Mouse (Mus musculus) small intestine, adult 2 months (tissue): ENCODE data around the gene Sipa1l3. TPM values are rescaled to one million over a fixed set of nuclear protein-coding genes. Genes with fewer than 3 reads are reported as not detected.

Experiments used
- H3K27ac ChIP-seq: fragments of 200-500 bp; 2 replicates; pipeline ENCODE4 v1.5.1; 2012; ENCODE audit warnings: low read depth, low read length, control low read depth, inconsistent platforms; ENCODE audit not compliant: insufficient read depth
- H3K27me3 ChIP-seq: fragments of 200-500 bp; 2 replicates; pipeline ENCODE4 v1.6.1; 2012; ENCODE audit warnings: mild to moderate bottlenecking, moderate library complexity, low read length, inconsistent platforms; ENCODE audit not compliant: control insufficient read depth, insufficient read depth
- H3K36me3 ChIP-seq: fragments of 200-500 bp; 2 replicates; pipeline ENCODE4 v1.6.1; 2012; ENCODE audit warnings: mild to moderate bottlenecking, low read length, control low read depth, inconsistent platforms; ENCODE audit not compliant: control insufficient read depth, insufficient read depth
- H3K4me1 ChIP-seq: fragments of 200-500 bp; 2 replicates; pipeline ENCODE4 v1.6.1; 2012; ENCODE audit warnings: low read length, inconsistent platforms, mixed read lengths; ENCODE audit not compliant: control insufficient read depth, insufficient read depth, insufficient read length
- H3K4me3 ChIP-seq: fragments of 200-500 bp; 2 replicates; pipeline ENCODE4 v1.5.1; 2012; ENCODE audit warnings: low read depth, mild to moderate bottlenecking, control low read depth, inconsistent platforms, low read length, moderate library complexity
- CTCF ChIP-seq: fragments of 200-500 bp; IDR thresholded peaks from 2 replicates; pipeline ENCODE4 v1.5.1; 2012; ENCODE audit warnings: low read depth, mild to moderate bottlenecking, control low read depth, inconsistent platforms, low read length, moderate library complexity, mixed read lengths; ENCODE audit not compliant: insufficient replicate concordance, insufficient read length; ENCODE audit errors: extremely low read depth
- POLR2A ChIP-seq: fragments of 200-500 bp; IDR thresholded peaks from 2 replicates; pipeline ENCODE4 v1.6.1; 2012; ENCODE audit warnings: low read depth, mild to moderate bottlenecking, control low read depth, inconsistent platforms, low read length, moderate library complexity
- WGBS: fragments of 180-500 bp; shearing (Covaris S2); methylation state at CpG from one replicate; pipeline ENCODE4 v1.1.7; 2018; 5-methylcytosine and 5-hydroxymethylcytosine counted together
- polyA plus RNA-seq: library from polyadenylated mRNA; depleted of rRNA; stranded (reverse); fragments of >200 nt; gene quantifications from 2 replicates; pipeline ENCODE4 v1.2.3, GENCODE M21; 2012

The Sipa1l3 gene
- polyA plus RNA-seq, 1 experiment, result 192 TPM

DNA sequence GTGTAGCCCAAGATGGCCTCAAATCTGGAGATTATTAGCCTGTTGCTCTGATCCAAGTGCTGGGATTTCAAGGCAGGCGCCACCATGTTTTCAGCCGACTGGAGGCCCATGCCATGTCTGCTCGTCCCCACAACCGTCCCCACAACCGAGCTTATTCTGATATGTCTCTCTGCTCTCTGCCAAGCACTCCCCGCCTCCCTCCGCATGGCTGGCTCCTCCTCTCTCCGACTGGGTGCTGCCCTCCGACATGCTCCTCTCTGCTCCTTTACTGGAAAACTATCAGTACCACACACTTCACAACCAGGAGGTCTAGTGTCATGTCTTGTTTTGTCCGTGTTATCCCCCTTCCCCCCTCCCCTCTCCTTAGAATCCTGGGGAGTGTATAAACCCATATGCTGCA, 51.9 kb downstream of the Sipa1l3 start:
- no peaks in the 10 kb centered on the region for H3K36me3 ChIP-seq
- H3K27ac ChIP-seq, result no peak overlapping the region
- TF ChIP-seq CTCF (no peak), POLR2A (no peak)
- no peak overlapping the region for H3K4me3 ChIP-seq
- WGBS, result 75% methylated on average over 10 of the region's 10 CpGs
- H3K27me3 ChIP-seq, result no peaks in the 10 kb centered on the region
- H3K4me1 ChIP-seq, result peaks cover 35% of the 10 kb centered on the region

DNA sequence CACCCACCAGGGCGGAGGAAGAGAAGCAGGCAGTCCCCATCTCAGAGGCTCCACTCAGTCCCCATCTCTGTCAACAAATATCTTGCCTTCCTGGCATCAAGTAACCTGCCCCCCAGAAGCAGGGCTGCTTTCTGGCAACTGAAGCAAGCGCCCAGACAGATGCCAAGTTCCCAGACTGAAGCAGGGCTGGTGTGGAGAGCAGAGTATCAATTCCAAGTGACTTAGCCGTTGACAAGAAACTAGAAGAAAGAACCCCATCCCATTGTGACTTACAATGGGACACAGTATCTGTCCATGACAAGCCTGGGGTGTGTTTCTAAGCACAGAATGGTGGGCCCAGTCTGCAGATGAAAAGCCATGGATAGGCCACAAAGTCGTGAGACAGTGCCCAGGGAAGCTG, 52.7 kb downstream of the Sipa1l3 start:
- Histone ChIP-seq H3K36me3 (no peaks in the 10 kb centered on the region), H3K4me1 (peaks cover 27% of the 10 kb centered on the region), H3K27ac (no peak overlapping the region), H3K27me3 (no peaks in the 10 kb centered on the region), H3K4me3 (no peak overlapping the region)
- 93% methylated on average over 4 of the region's 4 CpGs for WGBS
- no peak for TF ChIP-seq CTCF
- TF ChIP-seq POLR2A, result no peak

GRCm38 (mm10) chr7:29462820-29463219, 55.6 kb downstream of the Sipa1l3 start:
- Histone ChIP-seq H3K27me3 (no peaks in the 10 kb centered on the region), H3K36me3 (no peaks in the 10 kb centered on the region), H3K4me1 (peaks cover 8% of the 10 kb centered on the region), H3K4me3 (no peak overlapping the region), H3K27ac (no peak overlapping the region)
- 89% methylated on average over 3 of the region's 3 CpGs for WGBS
- TF ChIP-seq CTCF, result no peak

GRCm38 (mm10) chr7:29462178-29462577, 56.3 kb downstream of the Sipa1l3 start:
- 78% methylated on average over 5 of the region's 5 CpGs for WGBS

GRCm38 (mm10) chr7:29461557-29461956, 56.9 kb downstream of the Sipa1l3 start:
- no peaks in the 10 kb centered on the region for H3K36me3 ChIP-seq
- no peak overlapping the region for H3K4me3 ChIP-seq
- WGBS, result 79% methylated on average over 10 of the region's 10 CpGs
- no peaks in the 10 kb centered on the region for H3K27me3 ChIP-seq
- peaks cover 7% of the 10 kb centered on the region for H3K4me1 ChIP-seq
- TF ChIP-seq POLR2A, result no peak
- TF ChIP-seq CTCF, result no peak
- H3K27ac ChIP-seq, result no peak overlapping the region

More at GRCm38 (mm10) chr7:29462178-29462577, 56.3 kb downstream of the Sipa1l3 start:
- TF ChIP-seq CTCF (no peak), POLR2A (no peak)
- no peak overlapping the region for H3K4me3 ChIP-seq
- H3K27ac ChIP-seq, result no peak overlapping the region
- peaks cover 7% of the 10 kb centered on the region for H3K4me1 ChIP-seq
- H3K36me3 ChIP-seq, result no peaks in the 10 kb centered on the region
- H3K27me3 ChIP-seq, result no peaks in the 10 kb centered on the region

- Histone ChIP-seq H3K4me3 (no peak overlapping the region), H3K4me1 (peaks cover 7% of the 10 kb centered on the region), H3K27me3 (no peaks in the 10 kb centered on the region), H3K27ac (no peak overlapping the region), H3K36me3 (no peaks in the 10 kb centered on the region)
- WGBS, result 65% methylated on average over 14 of the region's 14 CpGs
- TF ChIP-seq POLR2A, result no peak
- TF ChIP-seq CTCF, result no peak
Observed at GRCm38 (mm10) chr7:29458889-29459740, 59.3 kb downstream of the Sipa1l3 start.

DNA sequence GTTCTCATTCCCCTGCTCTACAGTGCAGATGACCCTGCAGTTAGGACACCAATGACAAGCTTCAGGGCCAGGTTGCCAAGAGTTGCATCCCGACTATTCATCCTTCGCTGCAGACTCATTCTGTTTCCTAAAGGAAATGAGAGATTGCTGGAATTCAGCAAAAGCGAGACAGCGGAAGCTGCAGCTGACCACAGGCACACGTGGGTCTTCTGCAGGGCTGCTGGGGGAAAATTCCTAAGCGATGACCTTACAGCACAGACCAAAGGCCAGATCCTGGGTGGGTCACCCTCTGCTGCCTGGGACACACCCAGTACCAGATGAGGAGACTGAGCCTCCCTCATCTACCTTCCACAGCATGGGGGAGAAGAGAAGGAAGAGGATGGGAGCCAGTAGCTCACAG, 60.7 kb downstream of the Sipa1l3 start:
- no peak for TF ChIP-seq CTCF
- TF ChIP-seq POLR2A, result no peak
- no peaks in the 10 kb centered on the region for H3K36me3 ChIP-seq
- H3K27me3 ChIP-seq, result no peaks in the 10 kb centered on the region
- 57% methylated on average over 6 of the region's 6 CpGs for WGBS
- no peak overlapping the region for H3K4me3 ChIP-seq
- peaks cover 7% of the 10 kb centered on the region for H3K4me1 ChIP-seq
- H3K27ac ChIP-seq, result peak overlapping the region; percentile 33; the same call in 1 of the 2 replicates
